Mouse (Mus musculus): ENCODE data around the gene Rpl9-ps6.

- TF ChIP-seq CTCF (IDR thresholded peaks at IDR 0.05; ENCODE audit: extremely low read depth, insufficient read length, insufficient replicate concordance, low read depth, low read length) (no peak), POLR2A (IDR thresholded peaks at IDR 0.05; ENCODE audit: low read depth, low read length) (no peak)
These were observed 15.1 kb upstream of the Rpl9-ps6 start for GRCm38 (mm10) chr19:32481511-32481910.

Data from small intestine, adult 2 months (tissue).